Mouse (Mus musculus) lung, postnatal 0 days (tissue): ENCODE measurements around the gene Gramd2. TPM values are rescaled to one million over a fixed set of nuclear protein-coding genes. Genes with fewer than 3 reads are reported as not detected.

Experiments
- ATAC-seq: fragments of 200-750 bp; cut with Nextera tagmentation; 2 replicates; pipeline ENCODE4 v1.8.0; 2017; ENCODE audit warnings: moderate library complexity
- DNase-seq: peaks from one replicate; pipeline ENCODE4 v3.0.0-alpha.2; 2016; ENCODE audit warnings: low spot score
- H3K27ac ChIP-seq: fragments of 300-500 bp; sonication (generic); 2 replicates; pipeline ENCODE4 v1.5.1; 2014; ENCODE audit warnings: antibody characterized with exemption, mild to moderate bottlenecking, low read length, mixed read lengths
- H3K27me3 ChIP-seq: fragments of 300-500 bp; sonication (generic); replicated peaks from 2 replicates; pipeline ENCODE4 v1.6.1; 2014; ENCODE audit warnings: low read length, mixed read lengths; ENCODE audit not compliant: insufficient read depth
- H3K36me3 ChIP-seq: fragments of 300-500 bp; sonication (generic); 2 replicates; pipeline ENCODE4 v1.6.1; 2014; ENCODE audit warnings: low read length, mixed read lengths; ENCODE audit not compliant: insufficient read depth
- H3K4me1 ChIP-seq: fragments of 300-500 bp; sonication (generic); 2 replicates; pipeline ENCODE4 v1.6.1; 2014; ENCODE audit warnings: antibody characterized with exemption, low read depth, low read length, mixed read lengths; ENCODE audit not compliant: insufficient read depth
- H3K4me2 ChIP-seq: fragments of 300-500 bp; sonication (generic); replicated peaks from 2 replicates; pipeline ENCODE4 v1.6.1; 2014; ENCODE audit warnings: low read depth, mild to moderate bottlenecking, low read length, moderate library complexity, mixed read lengths
- H3K4me3 ChIP-seq: fragments of 300-500 bp; sonication (generic); 2 replicates; pipeline ENCODE4 v1.5.1; 2014; ENCODE audit warnings: low read depth, low read length
- H3K9ac ChIP-seq: fragments of 300-500 bp; sonication (generic); replicated peaks from 2 replicates; pipeline ENCODE4 v1.6.1; 2014; ENCODE audit warnings: low read depth, mild to moderate bottlenecking
- H3K9me3 ChIP-seq: fragments of 300-500 bp; sonication (generic); 2 replicates; pipeline ENCODE4 v1.6.1; 2016; ENCODE audit warnings: low read length, mixed read lengths
- CTCF ChIP-seq: IDR thresholded peaks from 2 replicates; pipeline ENCODE4 v1.5.1; 2016; ENCODE audit warnings: antibody characterized with exemption, mild to moderate bottlenecking
- EP300 ChIP-seq: IDR thresholded peaks from 2 replicates; pipeline ENCODE4 v1.6.1; 2016; ENCODE audit warnings: antibody characterized with exemption, mild to moderate bottlenecking, control low read depth
- WGBS: fragments of 180-500 bp; shearing (Covaris S2); extraction: QIAGEN DNeasy Blood & Tissue Kit; methylation state at CpG from one replicate; pipeline ENCODE4 v1.1.7; 2014; 5-methylcytosine and 5-hydroxymethylcytosine counted together
- polyA plus RNA-seq: library from polyadenylated mRNA; unstranded; fragments of >200 nt; fragmentation: Nextera tagmentation; extraction: Ambion mirVana; gene quantifications from 2 replicates; pipeline ENCODE4 v1.2.1, GENCODE M21; 2015

Gramd2 gene
- polyA plus RNA-seq, 1 experiment from 2014 or later: 95.2 TPM

- no peak for ATAC-seq
- no peaks in the 10 kb centered on the region for H3K9me3 ChIP-seq
These were observed 6.5 kb upstream of the Gramd2 start for GRCm38 (mm10) chr9:59673427-59673826.

GRCm38 (mm10) chr9:59675598-59675997, 4.3 kb upstream of the Gramd2 start:
- no peak for TF ChIP-seq CTCF
- no peak for TF ChIP-seq EP300
- Histone ChIP-seq H3K9me3 (no peaks in the 10 kb centered on the region), H3K36me3 (peaks cover 57% of the 10 kb centered on the region), H3K4me1 (no peaks in the 10 kb centered on the region), H3K4me3 (no peak overlapping the region), H3K9ac (no peak overlapping the region), H3K4me2 (no peak overlapping the region), H3K27me3 (no peaks in the 10 kb centered on the region), H3K27ac (no peak overlapping the region)
- WGBS: 86% methylated on average over 14 of the region's 14 CpGs
- ATAC-seq: no peak
- no peak for DNase-seq

More at GRCm38 (mm10) chr9:59673427-59673826, 6.5 kb upstream of the Gramd2 start:
- 43% methylated on average over 2 of the region's 2 CpGs for WGBS
- no peaks in the 10 kb centered on the region for H3K4me1 ChIP-seq
- no peak overlapping the region for H3K4me3 ChIP-seq
- H3K9ac ChIP-seq: no peak overlapping the region
- no peak for TF ChIP-seq CTCF
- TF ChIP-seq EP300: no peak
- no peaks in the 10 kb centered on the region for H3K27me3 ChIP-seq
- no peak overlapping the region for H3K27ac ChIP-seq
- no peak overlapping the region for H3K4me2 ChIP-seq
- DNase-seq: no peak
- peaks cover 62% of the 10 kb centered on the region for H3K36me3 ChIP-seq

- TF ChIP-seq CTCF: peak; percentile 88
- no peak for TF ChIP-seq EP300
- Histone ChIP-seq H3K9ac (no peak overlapping the region), H3K4me1 (no peaks in the 10 kb centered on the region), H3K27me3 (no peaks in the 10 kb centered on the region), H3K27ac (no peak overlapping the region), H3K4me2 (no peak overlapping the region), H3K9me3 (no peaks in the 10 kb centered on the region), H3K36me3 (peaks cover 35% of the 10 kb centered on the region), H3K4me3 (no peak overlapping the region)
- ATAC-seq: peak; percentile 30
- DNase-seq: peak; percentile 86
- 19% methylated on average over 1 of the region's 1 CpGs for WGBS
These were observed 1.6 kb upstream of the Gramd2 start for GRCm38 (mm10) chr9:59678313-59678712.

- H3K27ac ChIP-seq: peak overlapping the region; percentile 63
- H3K36me3 ChIP-seq: peaks cover 15% of the 10 kb centered on the region
- H3K9me3 ChIP-seq: no peaks in the 10 kb centered on the region
- peak overlapping the region; percentile 51 for H3K4me3 ChIP-seq
- no peaks in the 10 kb centered on the region for H3K4me1 ChIP-seq
- DNase-seq (no peak), ATAC-seq (0 out of 2 replicates have a peak, but pooled peaks have one; percentile 16)
- no peaks in the 10 kb centered on the region for H3K27me3 ChIP-seq
- H3K4me2 ChIP-seq: peak overlapping the region; percentile 80
- 19% methylated on average over 16 of the region's 16 CpGs for WGBS
- peak overlapping the region; percentile 77 for H3K9ac ChIP-seq
- TF ChIP-seq CTCF (no peak), EP300 (no peak)
These were observed 561 bp downstream of the Gramd2 start for GRCm38 (mm10) chr9:59680534-59680875.

- Histone ChIP-seq H3K4me1 (no peaks in the 10 kb centered on the region; the same call in 1 of the 2 replicates), H3K27ac (peak overlapping the region; percentile 62), H3K4me2 (no peak overlapping the region), H3K4me3 (no peak overlapping the region), H3K9ac (no peak overlapping the region), H3K36me3 (no peaks in the 10 kb centered on the region), H3K27me3 (no peaks in the 10 kb centered on the region), H3K9me3 (no peaks in the 10 kb centered on the region)
- ATAC-seq (peak; percentile 32), DNase-seq (peak; percentile 88)
- WGBS: 29% methylated on average over 2 of the region's 2 CpGs
- no peak for TF ChIP-seq CTCF
- TF ChIP-seq EP300: peak; percentile 99
These were observed 4.1 kb downstream of the Gramd2 start for GRCm38 (mm10) chr9:59684020-59684419.

GRCm38 (mm10) chr9:59687416-59688046, 7.6 kb downstream of the Gramd2 start:
- H3K9ac ChIP-seq: no peak overlapping the region
- no peak overlapping the region for H3K4me3 ChIP-seq
- DNase-seq (peak; percentile 89), ATAC-seq (peak; percentile 55)
- TF ChIP-seq EP300: peak; percentile 87
- no peak for TF ChIP-seq CTCF
- H3K9me3 ChIP-seq: no peaks in the 10 kb centered on the region
- H3K36me3 ChIP-seq: no peaks in the 10 kb centered on the region
- 19% methylated on average over 6 of the region's 6 CpGs for WGBS
- no peak overlapping the region for H3K4me2 ChIP-seq
- H3K27me3 ChIP-seq: no peaks in the 10 kb centered on the region
- peaks cover 1% of the 10 kb centered on the region; the same call in 1 of the 2 replicates for H3K4me1 ChIP-seq
- H3K27ac ChIP-seq: peak overlapping the region; percentile 77
